Mouse (Mus musculus): Measurements from ENCODE around the gene Pip5k1b.
"Not testable (repeated sequence)": the region's sequence is repeated elsewhere in the genome, so short reads cannot be mapped to it uniquely, and the experiment has no call there.

Gene Pip5k1b

DNA sequence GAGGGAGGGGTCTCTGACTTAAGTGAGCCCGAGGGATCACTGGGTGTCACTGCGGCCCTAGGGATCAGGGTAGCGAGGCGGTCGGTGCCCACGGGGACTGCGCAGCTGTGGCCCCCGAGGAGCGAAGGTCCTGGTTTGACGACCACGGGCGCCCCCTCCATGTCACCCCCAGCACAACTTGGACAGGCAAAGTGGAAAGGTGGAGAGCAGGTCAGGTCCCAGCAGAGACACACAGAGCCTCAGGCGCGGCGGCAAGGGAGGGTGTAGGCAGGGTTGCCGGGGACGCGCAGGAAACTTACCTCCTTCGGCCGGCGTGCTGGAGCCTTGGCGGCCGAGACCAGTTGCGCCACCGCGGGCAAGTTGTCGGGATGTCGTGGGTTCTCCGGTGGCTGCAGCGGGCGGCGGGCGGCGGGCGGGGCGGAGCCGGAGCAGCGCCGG is at the start of gene Pip5k1b:
Pip5k1b (minus strand) TSS at position 407 of the 438 bp plus-strand sequence.
- ChIA-PET POLR2A (interaction anchor here in 1 of 4 experiments (0.7 kb wide), 1 partner anchor 258 kb away, joined by 3 read pairs; no protein-coding TSS in a partner anchor), CTCF (interaction anchor here in 1 of 4 experiments (1.3 kb wide), 1 partner anchor 79 kb away, joined by 4 read pairs; no protein-coding TSS in a partner anchor)

DNA sequence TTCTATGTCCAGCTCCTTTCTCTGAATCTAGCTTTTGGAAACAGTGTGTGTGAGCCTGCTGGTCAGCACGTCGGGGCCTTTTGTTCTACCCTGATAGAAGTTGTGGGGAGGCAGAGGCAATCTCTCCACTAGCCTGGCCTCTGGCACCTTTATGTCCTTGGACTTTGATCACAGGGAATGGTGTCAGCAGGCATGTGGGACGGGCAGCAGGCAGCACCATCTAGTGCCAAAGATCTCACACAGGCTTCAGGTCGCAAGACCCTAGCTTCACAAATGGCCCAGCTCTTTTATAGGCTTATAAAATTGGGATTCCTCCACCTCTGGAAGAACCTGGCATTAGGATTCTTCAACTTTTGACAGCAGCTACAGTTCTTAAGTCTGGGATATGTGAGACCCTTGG is 48.4 kb upstream of the Pip5k1b start:
- ChIA-PET POLR2A (no interaction called here), CTCF (interaction anchor here in 2 of 4 experiments (0.8 to 1.7 kb wide), 3 partner anchors 18 to 303 kb away, joined by 3 to 4 read pairs (median 3); no protein-coding TSS in a partner anchor)

DNA sequence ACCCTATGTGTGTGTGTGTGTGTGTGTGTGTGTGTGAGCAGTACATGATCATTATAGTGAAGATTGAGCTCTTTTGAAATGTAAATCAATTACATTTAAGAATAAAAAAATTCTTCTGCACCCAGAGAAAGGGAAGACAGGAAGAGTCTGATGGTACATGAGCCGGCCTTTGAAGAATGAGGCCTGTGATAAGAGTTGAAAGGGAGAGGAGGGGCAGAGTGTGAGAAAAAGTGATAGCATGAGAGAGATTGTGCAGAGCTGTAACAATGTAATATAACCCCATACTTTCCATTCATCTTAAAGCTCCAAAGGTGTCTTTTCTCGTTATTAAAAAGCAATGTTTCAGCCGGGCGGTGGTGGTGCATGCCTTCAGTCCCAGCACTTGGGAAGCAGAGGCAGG is 47.8 kb upstream of the Pip5k1b start:
- ChIA-PET CTCF (interaction anchor here in 2 of 4 experiments (0.8 to 1.0 kb wide), 2 partner anchors 31 to 302 kb away, joined by 3 read pairs; no protein-coding TSS in a partner anchor), POLR2A (no interaction called here)

DNA sequence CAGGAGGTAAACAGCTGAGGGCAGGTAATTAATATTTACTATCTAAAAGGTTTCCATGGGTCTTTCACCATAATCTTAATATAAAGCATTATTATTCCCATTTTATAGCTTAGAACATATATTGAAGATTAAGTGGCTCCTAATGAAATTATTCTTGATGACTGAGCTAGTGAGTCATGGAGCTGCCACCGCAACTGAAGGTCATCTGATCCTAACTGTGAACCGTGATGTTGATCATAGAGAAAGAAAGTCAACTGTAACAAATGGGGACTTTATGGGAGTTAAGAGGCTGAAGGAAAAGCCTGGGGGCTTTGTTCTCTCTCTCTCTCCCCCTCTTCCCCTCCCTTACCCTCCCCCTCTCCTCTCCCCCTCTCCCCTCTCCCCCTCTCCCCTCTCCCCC is 31.1 kb upstream of the Pip5k1b start:
- ChIA-PET CTCF (no interaction called here), POLR2A (interaction anchor here in 1 of 4 experiments (1.1 kb wide), 1 partner anchor 15 kb away, joined by 6 read pairs; no protein-coding TSS in a partner anchor)

DNA sequence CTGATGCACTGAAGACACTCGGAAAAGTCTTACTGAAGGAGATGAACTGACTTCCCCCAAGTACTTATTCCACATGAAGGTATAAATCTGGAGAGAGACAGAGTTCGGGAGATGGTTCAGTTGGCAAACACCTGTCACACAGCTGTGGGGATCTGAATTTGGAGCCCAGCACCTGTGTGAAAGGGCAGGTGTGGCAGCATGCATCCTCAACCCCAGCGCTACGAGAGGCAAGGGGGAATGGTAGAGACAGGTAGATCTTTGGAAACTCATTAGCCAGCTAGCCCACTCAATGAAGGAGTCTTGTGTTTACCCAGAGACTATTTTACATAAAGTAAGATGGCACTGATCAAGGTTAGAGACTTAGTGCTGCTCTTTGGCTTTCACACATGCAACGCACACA is 29.5 kb upstream of the Pip5k1b start:
- CTCF ChIA-PET: interaction anchor here in 1 of 4 experiments (1.0 kb wide), 1 partner anchor 50 kb away, joined by 3 read pairs; no protein-coding TSS in a partner anchor
- POLR2A ChIA-PET: no interaction called here

DNA sequence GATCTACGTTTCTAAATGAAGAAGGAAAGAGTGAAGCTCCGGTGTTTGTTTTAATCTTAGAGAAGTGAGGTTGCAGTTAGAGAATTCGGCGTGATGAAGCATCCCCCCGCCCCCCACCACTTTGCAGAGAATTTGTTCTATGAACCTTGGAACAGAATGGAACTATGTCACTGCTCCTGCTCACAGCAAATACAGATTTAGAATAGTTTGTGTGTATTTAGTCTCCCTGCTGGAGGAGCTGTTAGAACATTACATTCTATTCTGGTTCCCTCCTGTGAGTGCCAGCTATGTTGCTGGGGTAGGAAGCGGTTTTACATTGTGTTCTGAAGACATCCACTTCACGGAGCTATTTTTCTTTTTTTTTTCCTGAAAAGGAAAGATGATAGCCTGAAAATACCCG is 28.3 kb upstream of the Pip5k1b start:
- ChIA-PET POLR2A (no interaction called here), CTCF (interaction anchor here in 3 of 4 experiments (0.7 kb wide), 3 partner anchors 8 to 226 kb away, joined by 3 to 4 read pairs (median 4); no protein-coding TSS in a partner anchor)

DNA sequence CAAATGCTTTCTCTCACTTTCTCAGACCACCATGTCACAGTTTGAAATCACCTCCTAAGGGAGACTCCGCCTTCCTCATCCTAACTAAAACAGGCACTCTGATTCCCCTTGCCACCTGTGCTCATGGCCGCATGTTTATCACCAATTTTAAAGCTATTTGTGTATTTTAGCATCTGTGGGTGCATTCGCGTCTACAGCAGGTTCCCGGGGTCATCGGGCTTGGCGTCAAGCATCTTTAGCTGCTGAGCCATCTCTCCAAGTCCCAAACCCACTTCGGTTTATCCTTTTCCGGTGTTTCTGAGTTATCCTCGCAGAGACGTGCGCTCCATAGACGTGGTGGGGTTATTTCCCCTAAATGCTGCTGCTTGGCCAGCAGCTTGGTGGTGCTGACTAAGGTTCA is 20.5 kb upstream of the Pip5k1b start:
- ChIA-PET POLR2A (interaction anchor here in 1 of 4 experiments (0.6 kb wide), 1 partner anchor 249 kb away, joined by 3 read pairs; no protein-coding TSS in a partner anchor), CTCF (interaction anchor here in 3 of 4 experiments (0.6 kb wide), 4 partner anchors 45 to 970 kb away, joined by 3 to 5 read pairs (median 4); no protein-coding TSS in a partner anchor)

DNA sequence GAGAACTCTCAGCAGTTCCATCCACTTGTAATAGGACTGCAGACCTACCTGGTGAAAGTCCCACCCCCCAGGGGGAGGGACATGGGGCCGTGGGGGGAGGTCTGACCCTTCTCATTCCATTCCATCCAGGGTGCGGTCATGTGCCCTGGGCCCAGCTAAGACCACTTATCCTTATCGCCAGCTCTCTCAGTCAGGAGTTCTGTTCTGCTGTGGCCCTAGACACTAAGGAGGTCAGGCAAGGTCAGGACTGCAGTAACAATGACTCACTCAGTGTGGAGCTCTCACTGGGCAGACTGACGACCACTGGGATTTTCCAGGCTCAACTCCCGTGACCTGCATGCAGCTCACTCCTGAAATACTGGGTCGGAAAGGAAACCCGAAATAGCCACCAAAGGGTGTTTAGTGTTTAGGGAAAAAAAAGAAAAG is 16.1 kb upstream of the Pip5k1b start:
- POLR2A ChIA-PET: interaction anchor here in 3 of 4 experiments (0.6 to 2.0 kb wide), 16 partner anchors 9 to 615 kb away, joined by 3 to 18 read pairs (median 4); partner anchors contain the start of gene Fam122a (in 1 of the 3)
- CTCF ChIA-PET: interaction anchor here in 3 of 4 experiments (0.6 to 1.1 kb wide), 4 partner anchors 13 to 50 kb away, joined by 3 to 4 read pairs (median 4); no protein-coding TSS in a partner anchor

DNA sequence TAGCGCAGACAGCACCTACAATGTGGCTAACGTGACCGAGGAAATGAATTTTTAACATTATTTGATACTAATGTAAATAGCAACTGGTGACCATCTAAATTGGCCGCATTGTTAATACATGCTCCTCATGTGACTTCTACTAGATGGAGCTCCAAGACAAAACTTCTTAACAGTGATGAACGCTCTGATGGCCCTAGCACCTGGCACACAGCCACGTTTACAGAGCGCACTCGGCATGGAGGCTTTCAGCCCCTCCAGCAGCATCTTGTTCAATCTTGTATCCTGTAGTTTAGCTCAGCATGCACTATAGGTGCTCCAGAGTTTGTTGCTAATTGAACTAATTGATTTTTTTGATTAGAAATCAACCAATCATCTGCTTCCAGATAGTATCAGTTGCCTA is 15.3 kb upstream of the Pip5k1b start:
- ChIA-PET POLR2A (interaction anchor here in 3 of 4 experiments (0.5 to 2.0 kb wide), 14 partner anchors 8 to 289 kb away, joined by 3 to 18 read pairs (median 4); partner anchors contain the start of gene Fam122a (in 1 of the 3)), CTCF (interaction anchor here in 2 of 4 experiments (0.6 to 0.8 kb wide), 3 partner anchors 30 to 270 kb away, joined by 3 to 4 read pairs (median 3); no protein-coding TSS in a partner anchor)

DNA sequence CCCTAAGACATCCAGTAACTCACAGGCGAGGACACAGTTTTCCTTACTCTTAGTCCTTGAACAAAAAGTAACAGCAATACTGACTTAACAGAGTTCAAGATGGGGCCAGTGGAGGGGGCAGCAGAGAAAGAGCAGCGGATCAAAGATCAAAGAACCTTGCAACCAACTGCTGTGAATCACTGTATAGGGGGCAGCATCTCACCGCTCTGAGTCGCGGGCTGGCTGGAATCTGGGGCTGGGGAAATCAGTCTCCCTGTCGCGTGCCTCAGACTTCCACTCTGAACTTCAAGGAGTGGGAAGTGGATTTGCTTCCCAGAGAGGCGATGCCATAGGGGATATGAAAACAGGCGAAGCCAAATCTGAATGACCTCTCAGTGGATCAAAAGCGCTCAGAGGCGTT is 1.8 kb upstream of the Pip5k1b start:
- POLR2A ChIA-PET: interaction anchor here in 2 of 4 experiments (1.1 to 3.4 kb wide), 4 partner anchors 14 to 80 kb away, joined by 3 to 18 read pairs (median 4); partner anchors contain the start of gene Fam122a (in 1 of the 2)
- CTCF ChIA-PET: interaction anchor here in 3 of 4 experiments (0.8 to 1.6 kb wide), 4 partner anchors 14 to 360 kb away, joined by 3 to 6 read pairs (median 5); no protein-coding TSS in a partner anchor

DNA sequence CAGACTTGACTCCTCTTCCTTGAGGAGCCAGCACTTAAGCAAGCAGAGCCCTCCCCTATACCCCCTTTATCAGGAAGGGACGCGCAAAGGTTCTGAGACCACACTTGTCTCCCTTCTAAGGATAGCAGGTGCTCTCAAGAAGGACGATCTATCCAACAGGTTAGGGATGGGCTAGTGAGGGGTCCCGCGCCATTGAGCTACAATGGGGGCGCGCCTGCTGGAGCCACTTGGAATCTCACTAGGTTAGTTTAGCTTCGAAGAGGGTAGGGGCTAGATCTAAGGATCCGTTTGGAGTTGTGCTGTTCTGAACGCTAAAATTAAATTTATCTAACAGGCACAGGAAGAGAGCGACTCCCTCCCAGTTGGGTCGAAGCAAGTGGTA is 904 bp upstream of the Pip5k1b start:
- ChIA-PET CTCF (interaction anchor here in 2 of 4 experiments (0.6 to 1.6 kb wide), 7 partner anchors 15 to 374 kb away, joined by 3 to 6 read pairs (median 4); no protein-coding TSS in a partner anchor), POLR2A (interaction anchor here in 3 of 4 experiments (0.5 to 3.4 kb wide), 10 partner anchors 15 to 276 kb away, joined by 3 to 18 read pairs (median 3); partner anchors contain the start of genes Fam122a (in 2 of the 3) and Fxn (in 1 of the 3))

DNA sequence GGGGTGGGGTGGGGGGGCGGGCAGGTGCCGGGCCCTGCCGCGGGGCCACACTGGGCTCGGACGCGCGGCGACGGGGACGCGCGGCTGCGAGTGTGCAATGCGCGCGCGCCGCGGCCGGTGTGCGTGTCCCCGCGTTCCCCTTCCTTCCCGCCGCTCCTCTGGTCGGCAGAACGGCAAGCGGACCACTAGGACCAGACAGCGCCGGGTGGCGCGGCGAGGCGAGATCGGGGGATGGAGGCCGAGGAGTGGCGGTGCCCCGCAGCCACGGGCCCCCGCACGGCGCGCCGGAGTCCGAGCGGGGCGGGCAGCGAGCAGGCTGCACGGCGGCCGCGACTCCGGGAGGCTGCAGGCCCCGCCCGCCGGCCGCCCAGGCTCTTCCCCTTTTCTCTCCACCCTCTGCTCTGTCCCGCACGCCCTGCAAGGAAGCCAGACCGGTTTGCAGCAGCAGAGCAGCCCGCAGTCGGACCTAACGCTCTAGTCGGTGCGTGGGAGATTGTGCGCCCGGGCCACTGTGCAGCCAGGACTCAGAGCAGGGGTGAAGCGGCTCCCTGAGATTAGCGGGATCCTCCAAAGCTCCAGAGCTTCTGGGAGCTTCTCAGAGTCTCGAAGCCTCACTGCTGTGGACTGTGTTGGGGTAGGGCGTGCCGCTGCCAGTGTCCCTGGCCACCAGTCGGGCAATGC is 372 bp upstream of the Pip5k1b start:
- ChIA-PET POLR2A (interaction anchor here in 3 of 4 experiments (0.5 to 3.4 kb wide), 9 partner anchors 15 to 275 kb away, joined by 3 to 18 read pairs (median 3); partner anchors contain the start of genes Fam122a (in 2 of the 3) and Fxn (in 1 of the 3)), CTCF (interaction anchor here in 2 of 4 experiments (0.9 to 1.6 kb wide), 6 partner anchors 16 to 255 kb away, joined by 3 to 6 read pairs (median 4); no protein-coding TSS in a partner anchor)

DNA sequence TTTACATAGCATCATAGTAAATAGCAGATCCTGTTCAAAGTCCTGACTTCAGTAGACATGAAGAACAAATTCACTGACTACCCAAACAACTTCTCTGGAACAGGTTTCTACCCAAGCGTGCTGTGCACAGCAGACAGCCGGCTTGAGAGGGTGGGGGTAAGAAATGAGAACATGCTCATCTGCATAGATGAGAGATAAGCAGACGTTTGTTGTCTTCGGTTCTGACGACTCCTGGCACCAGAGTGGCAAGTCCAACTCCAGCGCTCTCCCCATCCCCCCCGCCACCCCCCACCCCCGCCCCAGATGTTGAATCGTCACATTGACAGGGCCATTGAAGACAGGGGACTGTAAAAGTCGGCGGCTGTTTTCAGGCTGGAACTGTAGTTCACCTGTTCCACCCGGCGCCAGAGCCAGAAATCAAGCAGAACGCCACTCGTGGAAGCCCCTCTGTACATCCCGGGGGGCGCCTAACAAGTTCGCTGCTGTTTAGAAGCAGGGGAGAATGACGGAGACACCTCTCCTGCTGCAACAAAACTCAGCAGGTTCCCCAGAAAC is 684 bp downstream of the Pip5k1b start:
- POLR2A ChIA-PET: interaction anchor here in 3 of 4 experiments (0.6 to 0.7 kb wide), 5 partner anchors 8 to 729 kb away, joined by 3 to 8 read pairs (median 3); partner anchors contain the start of gene Fxn (in 1 of the 3)
- CTCF ChIA-PET: no interaction called here

DNA sequence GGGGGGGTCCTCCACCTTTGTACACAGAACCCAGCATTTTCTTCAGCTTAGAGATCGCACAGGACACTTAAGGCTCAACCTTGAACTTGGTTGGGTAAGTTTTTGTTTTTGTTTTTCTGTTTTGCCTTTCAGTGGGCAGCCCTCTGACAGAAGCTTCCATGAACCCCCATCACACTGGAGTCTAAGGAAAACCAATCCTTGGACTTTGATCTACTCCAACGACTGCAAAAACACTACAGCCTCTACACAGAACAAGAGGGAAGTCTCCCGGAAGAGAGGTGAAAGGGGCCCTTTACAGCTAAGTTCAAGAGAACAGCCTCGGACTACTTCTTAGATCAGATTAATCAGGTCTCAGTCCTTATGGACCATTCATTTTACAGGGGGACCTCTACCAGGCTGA is 1.2 kb downstream of the Pip5k1b start:
- ChIA-PET CTCF (no interaction called here), POLR2A (interaction anchor here in 3 of 4 experiments (0.6 to 0.7 kb wide), 5 partner anchors 8 to 729 kb away, joined by 3 to 8 read pairs (median 4); partner anchors contain the start of gene Fxn (in 1 of the 3))

DNA sequence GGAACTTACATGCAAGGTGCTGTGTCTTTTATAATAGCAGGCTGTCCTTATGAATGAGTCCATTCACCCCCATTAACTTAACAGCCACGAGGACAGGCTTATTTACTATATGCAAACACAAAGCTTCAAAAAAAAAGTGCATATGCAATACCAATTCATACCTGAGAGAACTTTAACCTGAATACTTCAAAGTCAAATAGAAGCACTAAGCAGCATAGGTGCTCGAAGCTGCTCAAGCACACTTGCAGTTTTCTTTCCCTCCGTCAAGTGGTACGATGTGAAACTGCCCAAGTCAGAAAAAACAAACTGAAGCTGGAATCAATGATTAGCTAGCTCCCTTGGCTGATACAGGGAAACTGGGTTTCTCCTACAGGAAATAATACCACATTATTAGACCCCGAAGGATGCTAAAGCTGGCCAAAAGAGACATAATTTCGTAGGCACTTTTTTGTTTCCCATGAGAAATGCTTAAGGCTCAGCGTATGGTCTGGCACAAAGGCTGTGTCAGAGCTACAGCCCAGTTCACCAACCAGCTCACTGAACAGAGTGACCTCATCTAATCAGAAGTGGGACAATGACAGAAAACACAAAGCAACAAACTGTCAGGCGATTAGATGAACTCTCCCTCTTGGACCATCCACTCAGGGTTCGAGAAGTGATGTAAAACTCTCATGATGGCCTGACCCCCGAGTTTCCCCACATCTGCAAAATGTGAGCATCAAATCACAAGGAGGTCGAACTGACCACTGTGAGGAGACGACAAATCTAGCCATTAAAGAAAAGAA is 2.2 kb downstream of the Pip5k1b start:
- POLR2A ChIA-PET: interaction anchor here in 2 of 4 experiments (0.9 to 1.5 kb wide), 3 partner anchors 10 to 25 kb away, joined by 3 to 6 read pairs (median 3); no protein-coding TSS in a partner anchor
- CTCF ChIA-PET: no interaction called here

DNA sequence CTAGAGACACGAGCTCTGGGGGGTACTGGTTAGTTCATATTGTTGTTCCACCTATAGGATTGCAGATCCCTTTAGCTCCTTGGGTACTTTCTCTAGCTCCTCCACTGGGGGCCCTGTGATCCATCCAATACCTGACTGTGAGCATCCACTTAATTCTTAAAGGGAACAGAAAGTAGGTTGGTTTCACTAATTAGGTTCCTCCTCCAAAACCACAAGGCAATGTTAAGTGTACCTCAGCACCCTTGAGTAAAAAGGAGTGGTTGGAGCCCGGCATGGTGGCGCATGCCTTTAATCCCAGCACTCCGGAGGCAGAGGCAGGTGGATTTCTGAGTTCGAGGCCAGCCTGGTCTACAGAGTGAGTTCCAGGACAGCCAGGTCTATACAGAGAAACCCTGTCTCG is 3.0 kb downstream of the Pip5k1b start:
- CTCF ChIA-PET: not testable (repeated sequence)

DNA sequence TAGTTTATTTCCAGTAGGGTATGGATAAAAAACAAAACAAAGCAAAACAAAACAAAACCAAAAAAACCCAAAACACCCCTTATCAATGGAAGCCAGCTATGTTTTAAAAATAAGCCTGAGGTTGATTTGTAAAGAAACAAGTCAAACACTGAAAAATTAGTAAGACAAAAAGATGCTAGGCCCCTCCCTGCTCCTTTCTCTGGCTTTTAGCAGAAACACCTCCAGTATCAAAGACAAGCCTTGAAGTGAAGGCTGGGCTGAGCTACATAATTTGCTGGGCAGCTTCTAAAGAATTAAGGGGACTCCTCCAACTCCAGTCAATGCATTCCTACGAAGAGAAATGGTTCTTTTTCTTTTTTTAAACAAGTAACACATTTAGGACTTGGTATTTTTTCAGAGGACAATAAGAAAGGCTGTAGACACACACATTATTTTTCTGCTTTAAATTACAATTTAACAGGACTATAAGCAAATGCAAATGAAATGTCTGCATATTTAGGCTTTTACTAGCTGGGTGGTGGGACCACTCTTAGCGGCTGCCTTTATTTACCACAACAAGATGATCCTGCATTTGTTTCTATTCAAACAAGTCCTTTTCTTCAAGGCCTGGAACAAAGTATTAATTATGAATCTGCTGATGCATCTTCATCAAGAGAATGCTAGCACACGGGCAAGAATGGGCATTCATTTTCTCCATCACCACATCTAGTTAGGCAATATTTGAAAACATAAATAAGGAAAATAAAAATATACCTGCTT is 4.3 kb downstream of the Pip5k1b start:
- CTCF ChIA-PET: interaction anchor here in 2 of 4 experiments (0.6 to 1.2 kb wide), 2 partner anchors 70 to 250 kb away, joined by 4 read pairs; no protein-coding TSS in a partner anchor

More for the DNA sequence above, 3.0 kb downstream of the Pip5k1b start:
- POLR2A ChIA-PET: interaction anchor here in 2 of 4 experiments (1.1 to 1.5 kb wide), 3 partner anchors 14 to 74 kb away, joined by 3 to 6 read pairs (median 6); no protein-coding TSS in a partner anchor

More for the DNA sequence above, 4.3 kb downstream of the Pip5k1b start:
- POLR2A ChIA-PET: interaction anchor here in 3 of 4 experiments (0.5 to 2.8 kb wide), 7 partner anchors 10 to 438 kb away, joined by 3 to 13 read pairs (median 4); no protein-coding TSS in a partner anchor

Measured in embryonic stem cell, embryonic (primary cell).